9 mouse cellular contexts compared by ENCODE assay signal in the genomic region with DNA sequence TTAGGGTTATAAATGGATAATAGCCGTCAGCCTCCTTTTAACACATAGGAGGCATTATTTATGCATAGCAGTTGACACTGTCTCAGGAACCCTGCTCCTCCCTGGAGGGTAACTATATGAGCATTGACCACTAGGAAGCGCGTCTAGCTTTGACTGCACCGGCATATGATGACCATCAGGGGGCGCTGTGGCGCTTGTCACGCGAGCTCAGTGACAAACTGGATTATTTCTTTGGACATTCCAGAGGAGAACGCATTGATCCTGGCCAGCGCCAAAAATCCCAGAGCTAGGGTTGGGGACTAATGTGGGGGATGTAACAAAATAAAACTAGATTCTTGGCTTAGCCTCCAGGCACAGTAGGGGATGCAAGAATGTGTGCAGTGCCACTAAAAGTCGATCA. TPM values are rescaled to one million over a fixed set of nuclear protein-coding genes. Genes with fewer than 3 reads are reported as not detected.
DNase-seq lines count a peak whose midpoint lies in the region; ATAC-seq and TF ChIP-seq lines count a peak whose summit lies in the region.
"Had no signal": no experiment of that assay in that cellular context is flagged by ENCODE, and none has a peak within 500 bp of the region (broad histone marks: within the 10 kb centered on the region; RNA-seq: fewer than 3 reads in every experiment).

No protein-coding gene starts in this region.

- no peak for TF ChIP-seq POLR2A in bone marrow, adult 2 months (IDR thresholded peaks at IDR 0.05; ENCODE audit: borderline replicate concordance, control insufficient read depth, low read depth, low read length)

- no peaks in the 10 kb centered on the region for H3K27me3 ChIP-seq in forebrain, postnatal 0 days (ENCODE audit: insufficient read depth, low read length)
- 0 out of 2 replicates have a peak, but pooled peaks cover 3% of the 10 kb centered on the region for H3K27me3 ChIP-seq in forebrain, embryonic 13.5 days
- peaks cover 3% of the 10 kb centered on the region; the same call in 1 of the 2 replicates for H3K27me3 ChIP-seq in hindbrain, embryonic 16.5 days (replicated peaks; ENCODE audit: control insufficient read depth, insufficient read depth, low read length)
- H3K27me3 ChIP-seq in midbrain, embryonic 12.5 days, result peaks cover 9% of the 10 kb centered on the region; the same call in 1 of the 2 replicates
- H3K27me3 ChIP-seq in splenic B cell, adult 2 months (ENCODE audit: control insufficient read depth, insufficient read depth, low read length, poor library complexity, severe bottlenecking), result no peaks in the 10 kb centered on the region

- peak; percentile 95 for TF ChIP-seq CTCF in forebrain, postnatal 0 days (IDR thresholded peaks at IDR 0.05; ENCODE audit: low read depth)
- TF ChIP-seq CTCF in bone marrow, adult 2 months (IDR thresholded peaks at IDR 0.05; ENCODE audit: control insufficient read depth, insufficient read depth, low read length), result peak; percentile 88

- H3K9me3 ChIP-seq in forebrain, postnatal 0 days (ENCODE audit: low read length), result no peaks in the 10 kb centered on the region
- H3K9me3 ChIP-seq in forebrain, embryonic 13.5 days (replicated peaks), result no peaks in the 10 kb centered on the region
- H3K9me3 ChIP-seq in hindbrain, embryonic 16.5 days (ENCODE audit: control insufficient read depth, low read length), result no peaks in the 10 kb centered on the region
- no peaks in the 10 kb centered on the region for H3K9me3 ChIP-seq in midbrain, embryonic 12.5 days

- no peak overlapping the region for H3K4me2 ChIP-seq in forebrain, postnatal 0 days (ENCODE audit: low read depth)
- H3K4me2 ChIP-seq in forebrain, embryonic 13.5 days, result no peak overlapping the region
- no peak overlapping the region for H3K4me2 ChIP-seq in hindbrain, embryonic 16.5 days (ENCODE audit: low read length)
- no peak overlapping the region for H3K4me2 ChIP-seq in midbrain, embryonic 12.5 days (replicated peaks)

- WGBS in forebrain, postnatal 0 days, result 9% methylated on average over 11 of the region's 11 CpGs
- 9% methylated on average over 11 of the region's 11 CpGs for WGBS in forebrain, embryonic 13.5 days
- 9% methylated on average over 11 of the region's 11 CpGs for WGBS in bone marrow, adult 2 months
- WGBS in hindbrain, embryonic 16.5 days, result 9% methylated on average over 11 of the region's 11 CpGs
- 12% methylated on average over 11 of the region's 11 CpGs for WGBS in midbrain, embryonic 12.5 days

- H3K9ac ChIP-seq in forebrain, postnatal 0 days, result no peak overlapping the region
- H3K9ac ChIP-seq in forebrain, embryonic 13.5 days, result no peak overlapping the region
- no peak overlapping the region for H3K9ac ChIP-seq in hindbrain, embryonic 16.5 days (ENCODE audit: low read depth, low read length)
- no peak overlapping the region for H3K9ac ChIP-seq in midbrain, embryonic 12.5 days (replicated peaks)

- ATAC-seq in forebrain, postnatal 0 days, result peak; percentile 50
- no peak for ATAC-seq in forebrain, embryonic 13.5 days
- ATAC-seq in erythroblast, adult 5-6 weeks (replicated peaks; ENCODE audit: low FRiP score, poor library complexity, severe bottlenecking), result peak; percentile 68
- ATAC-seq in hindbrain, embryonic 16.5 days, result 0 out of 2 replicates have a peak, but pooled peaks have one; percentile 34
- peak; percentile 30; the same call in 1 of the 2 replicates for ATAC-seq in midbrain, embryonic 12.5 days (ENCODE audit: low FRiP score, low read depth)

- DNase-seq in forebrain, postnatal 0 days, result peak; percentile 83
- DNase-seq in layer of hippocampus, postnatal 36 days, result peak; percentile 56 to 59
- DNase-seq in splenic B cell, adult 2 months (ENCODE audit: low read depth, low spot score), result peak; percentile 74

- H3K4me3 ChIP-seq in forebrain, postnatal 0 days (ENCODE audit: low read depth, low read length), result no peak overlapping the region
- H3K4me3 ChIP-seq in forebrain, embryonic 13.5 days, result no peak overlapping the region
- H3K4me3 ChIP-seq in bone marrow, adult 2 months (replicated peaks; ENCODE audit: control insufficient read depth, low read depth, low read length), result no peak overlapping the region
- no peak overlapping the region for H3K4me3 ChIP-seq in hindbrain, embryonic 16.5 days (ENCODE audit: low read length)
- no peak overlapping the region for H3K4me3 ChIP-seq in midbrain, embryonic 12.5 days

- H3K36me3 ChIP-seq in forebrain, postnatal 0 days (ENCODE audit: insufficient read depth), result no peaks in the 10 kb centered on the region; the same call in 1 of the 2 replicates
- H3K36me3 ChIP-seq in forebrain, embryonic 13.5 days (ENCODE audit: poor library complexity, severe bottlenecking), result no peaks in the 10 kb centered on the region
- H3K36me3 ChIP-seq in hindbrain, embryonic 16.5 days (ENCODE audit: control insufficient read depth, insufficient read depth, low read length), result no peaks in the 10 kb centered on the region
- H3K36me3 ChIP-seq in midbrain, embryonic 12.5 days, result no peaks in the 10 kb centered on the region
- no peaks in the 10 kb centered on the region for H3K36me3 ChIP-seq in splenic B cell, adult 2 months (ENCODE audit: control insufficient read depth, insufficient read depth, low read length, poor library complexity, severe bottlenecking)

- no peak overlapping the region for H3K27ac ChIP-seq in forebrain, postnatal 0 days (ENCODE audit: low read depth, low read length)
- H3K27ac ChIP-seq in forebrain, embryonic 13.5 days, result no peak overlapping the region
- H3K27ac ChIP-seq in bone marrow, adult 2 months (ENCODE audit: control insufficient read depth, insufficient read depth, low read depth, low read length, poor library complexity), result no peak overlapping the region
- no peak overlapping the region for H3K27ac ChIP-seq in hindbrain, embryonic 16.5 days (ENCODE audit: low read depth, low read length)
- no peak overlapping the region for H3K27ac ChIP-seq in midbrain, embryonic 12.5 days (replicated peaks)
- H3K27ac ChIP-seq: macrophage had no signal

- H3K4me1 ChIP-seq in forebrain, postnatal 0 days (ENCODE audit: insufficient read depth), result no peaks in the 10 kb centered on the region
- no peaks in the 10 kb centered on the region for H3K4me1 ChIP-seq in forebrain, embryonic 13.5 days
- no peaks in the 10 kb centered on the region for H3K4me1 ChIP-seq in bone marrow, adult 2 months (ENCODE audit: control insufficient read depth, insufficient read depth, low read length)
- H3K4me1 ChIP-seq in hindbrain, embryonic 16.5 days (ENCODE audit: control insufficient read depth, insufficient read depth, low read depth, low read length), result no peaks in the 10 kb centered on the region
- no peaks in the 10 kb centered on the region for H3K4me1 ChIP-seq in midbrain, embryonic 12.5 days

RNA-seq across cellular contexts. Expression of a gene that starts 35.3 kb away (rescaled TPM):
- 13.4 and 26.7 TPM in 2 replicates for total RNA-seq in forebrain, postnatal 0 days (2014; rRNA removed)
- 8.3 and 11.7 TPM in 2 replicates for polyA plus RNA-seq in forebrain, postnatal 0 days (2015; fragmentation: Nextera tagmentation; extraction: Ambion mirVana)
- 10.5 and 13.4 TPM in 2 replicates for polyA plus RNA-seq in forebrain, embryonic 13.5 days (2015; fragmentation: Nextera tagmentation; extraction: Ambion mirVana)
- 1.3 and 5.8 TPM in 2 replicates for polyA plus RNA-seq in bone marrow, adult 2 months (2011; ENCODE audit: insufficient read depth, insufficient read length, low replicate concordance, missing spikeins)
- total RNA-seq in erythroblast, adult 5-6 weeks (2015; ENCODE audit: low replicate concordance), result not detected in 2 replicates
- total RNA-seq in erythroblast, adult 5-6 weeks (2017; ENCODE audit: low replicate concordance), result 1.2 TPM in 1 of 2 replicates, not detected in the other
- polyA plus RNA-seq in hindbrain, embryonic 16.5 days (2015; fragmentation: Nextera tagmentation; extraction: Ambion mirVana), result 14.1 and 17.2 TPM in 2 replicates
- total RNA-seq in layer of hippocampus, postnatal 36 days (2021), result 10 to 100 TPM; 52.8 to 59.6 TPM
- polyA plus RNA-seq in midbrain, embryonic 12.5 days (2016; fragmentation: Nextera tagmentation; extraction: Ambion mirVana), result 10.1 and 10.2 TPM in 2 replicates
- polyA plus RNA-seq: macrophage had no signal

RNA-seq across cellular contexts. Expression of a gene that starts 43.9 kb away (rescaled TPM):
- 81.6 and 86.4 TPM in 2 replicates for total RNA-seq in forebrain, postnatal 0 days (2014; rRNA removed)
- polyA plus RNA-seq in forebrain, postnatal 0 days (2015; fragmentation: Nextera tagmentation; extraction: Ambion mirVana), result 47.5 and 51.7 TPM in 2 replicates
- polyA plus RNA-seq in forebrain, embryonic 13.5 days (2015; fragmentation: Nextera tagmentation; extraction: Ambion mirVana), result 31.1 and 32.3 TPM in 2 replicates
- 2.4 and 3.2 TPM in 2 replicates for polyA plus RNA-seq in bone marrow, adult 2 months (2011; ENCODE audit: insufficient read depth, insufficient read length, low replicate concordance, missing spikeins)
- 0.42 and 0.58 TPM in 2 replicates for total RNA-seq in erythroblast, adult 5-6 weeks (2015; ENCODE audit: low replicate concordance)
- 0.17 and 1.5 TPM in 2 replicates for total RNA-seq in erythroblast, adult 5-6 weeks (2017; ENCODE audit: low replicate concordance)
- polyA plus RNA-seq in hindbrain, embryonic 16.5 days (2015; fragmentation: Nextera tagmentation; extraction: Ambion mirVana), result 54.4 and 59.5 TPM in 2 replicates
- 100 to 1,000 TPM; 137 to 144 TPM for total RNA-seq in layer of hippocampus, postnatal 36 days (2021)
- polyA plus RNA-seq in midbrain, embryonic 12.5 days (2016; fragmentation: Nextera tagmentation; extraction: Ambion mirVana), result 59.8 and 61.2 TPM in 2 replicates

RNA-seq across cellular contexts. Expression of a gene that starts 53.6 kb away (rescaled TPM):
- 30.2 and 35.6 TPM in 2 replicates for total RNA-seq in forebrain, postnatal 0 days (2014; rRNA removed)
- polyA plus RNA-seq in forebrain, postnatal 0 days (2015; fragmentation: Nextera tagmentation; extraction: Ambion mirVana), result 31.8 and 33.1 TPM in 2 replicates
- 85.4 and 89.3 TPM in 2 replicates for polyA plus RNA-seq in forebrain, embryonic 13.5 days (2015; fragmentation: Nextera tagmentation; extraction: Ambion mirVana)
- 44.6 and 80.0 TPM in 2 replicates for polyA plus RNA-seq in bone marrow, adult 2 months (2011; ENCODE audit: insufficient read depth, insufficient read length, low replicate concordance, missing spikeins)
- 9.0 and 13.3 TPM in 2 replicates for total RNA-seq in erythroblast, adult 5-6 weeks (2015; ENCODE audit: low replicate concordance)
- total RNA-seq in erythroblast, adult 5-6 weeks (2017; ENCODE audit: low replicate concordance), result 3.4 and 10.0 TPM in 2 replicates
- 31.6 and 38.0 TPM in 2 replicates for polyA plus RNA-seq in hindbrain, embryonic 16.5 days (2015; fragmentation: Nextera tagmentation; extraction: Ambion mirVana)
- total RNA-seq in layer of hippocampus, postnatal 36 days (2021), result 10 to 100 TPM; 36.2 to 37.3 TPM
- 77.3 and 78.1 TPM in 2 replicates for polyA plus RNA-seq in midbrain, embryonic 12.5 days (2016; fragmentation: Nextera tagmentation; extraction: Ambion mirVana)

RNA-seq across cellular contexts. Expression of a gene that starts 55.0 kb away (rescaled TPM):
- not detected in 2 replicates for total RNA-seq in forebrain, postnatal 0 days (2014; rRNA removed)
- not detected in 2 replicates for polyA plus RNA-seq in forebrain, postnatal 0 days (2015; fragmentation: Nextera tagmentation; extraction: Ambion mirVana)
- 0.62 TPM in 1 of 2 replicates, not detected in the other for polyA plus RNA-seq in forebrain, embryonic 13.5 days (2015; fragmentation: Nextera tagmentation; extraction: Ambion mirVana)
- not detected in 2 replicates for polyA plus RNA-seq in bone marrow, adult 2 months (2011; ENCODE audit: insufficient read depth, insufficient read length, low replicate concordance, missing spikeins)
- not detected in 2 replicates for total RNA-seq in erythroblast, adult 5-6 weeks (2015; ENCODE audit: low replicate concordance)
- total RNA-seq in erythroblast, adult 5-6 weeks (2017; ENCODE audit: low replicate concordance), result not detected in 2 replicates
- polyA plus RNA-seq in hindbrain, embryonic 16.5 days (2015; fragmentation: Nextera tagmentation; extraction: Ambion mirVana), result not detected in 2 replicates
- total RNA-seq in layer of hippocampus, postnatal 36 days (2021), result not detected
- 0.87 TPM in 1 of 2 replicates, not detected in the other for polyA plus RNA-seq in midbrain, embryonic 12.5 days (2016; fragmentation: Nextera tagmentation; extraction: Ambion mirVana)
- polyA plus RNA-seq: macrophage had no signal
